Mouse (Mus musculus) forelimb bud, embryonic 11.5 days (tissue): ENCODE measurements around the gene Hist1h1e.
"Not testable (repeated sequence)": the region's sequence is repeated elsewhere in the genome, so short reads cannot be mapped to it uniquely, and the experiment has no call there.

Experiments used
- DNase-seq: peaks from one replicate; pipeline ENCODE4 v3.0.0-alpha.2; 2012; ENCODE audit warnings: low read depth, low spot score

Hist1h1e gene

GRCm38 (mm10) chr13:23591886-23592285, 30.5 kb downstream of the Hist1h1e start:
- not testable (repeated sequence) for DNase-seq

- no peak for DNase-seq
These were observed 31.2 kb downstream of the Hist1h1e start for GRCm38 (mm10) chr13:23591206-23591605.

GRCm38 (mm10) chr13:23586940-23587225, 35.5 kb downstream of the Hist1h1e start:
- peak; percentile 11 for DNase-seq

- DNase-seq: peak; percentile 33
These were observed 36.0 kb downstream of the Hist1h1e start for GRCm38 (mm10) chr13:23586099-23586939.

GRCm38 (mm10) chr13:23585442-23586098, 36.8 kb downstream of the Hist1h1e start:
- peak; percentile 94 for DNase-seq

- DNase-seq: peak; percentile 79
These were observed 37.3 kb downstream of the Hist1h1e start for GRCm38 (mm10) chr13:23585029-23585441.

- DNase-seq: peak; percentile 47
These were observed 38.0 kb downstream of the Hist1h1e start for GRCm38 (mm10) chr13:23584331-23584730.

- peak; percentile 14 for DNase-seq
These were observed 38.8 kb downstream of the Hist1h1e start for GRCm38 (mm10) chr13:23583387-23584068.

- peak; percentile 34 for DNase-seq
These were observed 39.9 kb downstream of the Hist1h1e start for GRCm38 (mm10) chr13:23582219-23583056.

- peak; percentile 97 for DNase-seq
These were observed 40.7 kb downstream of the Hist1h1e start, which contains the start of gene Hist1h4d for GRCm38 (mm10) chr13:23581408-23582218. Gene Hist1h4d, plus strand, starts transcription at chr13:23581598.

GRCm38 (mm10) chr13:23577835-23578234, 44.5 kb downstream of the Hist1h1e start:
- no peak for DNase-seq

GRCm38 (mm10) chr13:23576906-23577639, 45.3 kb downstream of the Hist1h1e start:
- peak; percentile 12 for DNase-seq

- peak; percentile 57 for DNase-seq
These were observed 45.9 kb downstream of the Hist1h1e start for GRCm38 (mm10) chr13:23576351-23576881.

GRCm38 (mm10) chr13:23575864-23576313, 46.5 kb downstream of the Hist1h1e start:
- peak; percentile 11 for DNase-seq

GRCm38 (mm10) chr13:23575271-23575851, 47.0 kb downstream of the Hist1h1e start, which contains the start of gene Hist1h3d:
Gene Hist1h3d, plus strand, starts transcription at chr13:23575763.
- peak; percentile 89 for DNase-seq

- DNase-seq: not testable (repeated sequence)
These were observed 47.7 kb downstream of the Hist1h1e start for GRCm38 (mm10) chr13:23574546-23575170.

GRCm38 (mm10) chr13:23573898-23574524, 48.3 kb downstream of the Hist1h1e start, which contains the start of the genes Hist1h2bf and Hist1h2ad:
Gene Hist1h2bf, minus strand, starts transcription at chr13:23574196.
Gene Hist1h2ad, plus strand, starts transcription at chr13:23574381.
- DNase-seq: peak; percentile 98
